Mouse (Mus musculus) adrenal gland, postnatal 14 days (tissue): ENCODE results near the gene Nup107. TPM values are rescaled to one million over a fixed set of nuclear protein-coding genes. Genes with fewer than 3 reads are reported as not detected.
"Not testable (repeated sequence)": the region's sequence is repeated elsewhere in the genome, so short reads cannot be mapped to it uniquely, and the experiment has no call there.

Source experiments
- DNase-seq: peaks from one replicate; pipeline ENCODE4 v3.0.0; 2021; ENCODE audit warnings: mixed read lengths
- total RNA-seq: library from RNA; stranded (reverse); gene quantifications from 2 replicates; pipeline ENCODE4 v1.2.3, GENCODE M21; 2021

Gene Nup107
- total RNA-seq, 1 experiment from 2014 or later = 14.8 TPM

- DNase-seq = no peak
Observed at GRCm38 (mm10) chr10:117765116-117765894, 27.2 kb downstream of the Nup107 start.

- no peak for DNase-seq
Observed at GRCm38 (mm10) chr10:117764598-117764997, 27.9 kb downstream of the Nup107 start.

DNA sequence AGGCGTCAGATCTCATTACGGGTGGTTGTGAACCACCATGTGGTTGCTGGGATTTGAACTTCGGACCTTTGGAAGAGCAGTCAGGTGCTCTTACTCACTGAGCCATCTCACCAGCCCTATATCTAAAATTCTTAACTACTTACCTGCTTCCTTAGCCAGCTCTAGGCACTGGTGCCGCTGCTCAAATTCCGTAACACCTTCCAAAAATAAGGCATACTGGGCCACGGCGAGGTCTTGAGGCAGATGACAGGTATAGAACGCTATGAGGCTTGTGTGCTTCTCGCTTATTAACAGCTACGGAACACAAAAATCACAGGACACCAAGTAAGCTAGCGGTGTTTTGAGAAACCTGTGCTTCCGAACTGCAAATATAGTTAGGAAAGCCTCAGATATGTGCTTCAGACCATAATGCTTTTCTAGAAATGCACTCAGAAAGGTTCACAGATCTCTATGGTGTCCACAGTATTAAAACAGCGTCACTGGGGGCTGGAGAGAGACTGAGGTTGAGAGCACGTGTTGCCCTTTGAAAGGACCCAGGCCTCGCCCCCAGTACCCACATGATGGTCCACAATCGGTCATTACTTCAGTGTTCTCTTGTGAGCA, 28.8 kb downstream of the Nup107 start:
- no peak for DNase-seq

DNA sequence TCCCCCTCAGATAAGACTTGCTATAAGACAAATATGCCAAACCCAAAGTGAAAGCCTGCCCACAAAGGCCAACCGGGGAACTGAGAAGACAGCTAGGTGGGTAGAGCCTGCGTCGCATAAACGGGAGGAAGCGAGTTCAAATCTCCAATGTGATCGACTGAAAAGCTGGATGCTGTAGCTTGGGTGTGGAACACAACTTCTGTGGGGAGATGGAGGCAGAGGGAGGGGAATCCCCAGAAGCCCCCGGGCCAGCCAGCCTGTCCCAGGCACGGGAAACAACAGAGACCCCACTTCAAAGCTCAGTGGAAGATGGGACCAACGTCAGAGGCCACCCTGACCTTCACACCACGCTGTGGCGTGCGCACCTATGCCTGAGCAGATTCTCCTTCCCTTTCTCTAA, 29.5 kb downstream of the Nup107 start:
- no peak for DNase-seq

DNA sequence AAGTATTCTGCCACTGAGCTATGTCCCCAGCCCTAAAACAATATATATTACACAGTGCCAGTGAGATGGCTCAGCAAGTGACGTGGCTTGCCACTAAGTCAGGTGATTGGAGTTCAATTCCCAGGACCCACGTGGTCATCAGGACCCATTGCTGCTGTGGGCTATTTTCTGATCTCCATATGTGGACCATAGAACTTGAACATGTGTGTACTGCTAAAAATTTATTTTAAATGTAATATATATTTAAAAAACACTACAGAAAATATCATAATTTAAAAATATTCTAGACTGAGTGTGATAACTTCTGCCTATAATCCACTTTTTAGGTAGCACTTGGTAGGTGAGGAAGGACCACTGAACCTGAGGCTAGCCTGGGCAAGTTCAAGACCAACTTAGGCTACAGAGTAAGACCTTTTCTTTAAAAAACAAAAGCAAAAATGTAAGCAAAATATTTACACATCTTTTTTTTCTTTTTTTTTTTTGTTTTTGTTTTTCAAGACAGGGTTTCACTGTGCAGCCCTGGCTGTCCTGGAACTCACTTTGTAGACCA, 30.1 kb downstream of the Nup107 start:
- no peak for DNase-seq

GRCm38 (mm10) chr10:117761551-117761950, 31.0 kb downstream of the Nup107 start:
- DNase-seq = no peak

DNA sequence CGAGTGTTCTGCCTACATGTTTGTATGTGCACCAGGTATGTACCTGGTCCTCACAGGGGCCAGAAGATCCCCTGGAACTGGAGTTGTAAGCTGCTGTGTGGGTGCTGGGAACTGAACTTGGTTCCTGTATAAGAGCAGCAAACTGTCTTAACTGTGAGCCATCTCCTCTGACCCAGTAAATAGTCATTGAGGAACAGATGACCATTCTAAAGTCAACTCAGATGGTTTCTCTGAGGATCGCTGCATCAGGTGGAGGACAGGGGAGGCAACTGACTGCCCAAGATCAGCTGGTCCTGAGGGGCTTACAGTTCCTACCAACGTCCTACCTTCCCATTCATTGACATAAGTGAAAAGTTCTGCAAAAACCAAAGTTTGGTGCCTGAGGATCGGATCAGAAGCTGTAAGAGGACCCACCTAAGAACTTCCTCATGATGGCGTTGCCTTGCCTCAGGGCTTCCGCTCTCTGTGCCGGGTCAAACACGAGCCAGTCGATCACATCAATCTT, 31.6 kb downstream of the Nup107 start:
- DNase-seq = no peak

DNA sequence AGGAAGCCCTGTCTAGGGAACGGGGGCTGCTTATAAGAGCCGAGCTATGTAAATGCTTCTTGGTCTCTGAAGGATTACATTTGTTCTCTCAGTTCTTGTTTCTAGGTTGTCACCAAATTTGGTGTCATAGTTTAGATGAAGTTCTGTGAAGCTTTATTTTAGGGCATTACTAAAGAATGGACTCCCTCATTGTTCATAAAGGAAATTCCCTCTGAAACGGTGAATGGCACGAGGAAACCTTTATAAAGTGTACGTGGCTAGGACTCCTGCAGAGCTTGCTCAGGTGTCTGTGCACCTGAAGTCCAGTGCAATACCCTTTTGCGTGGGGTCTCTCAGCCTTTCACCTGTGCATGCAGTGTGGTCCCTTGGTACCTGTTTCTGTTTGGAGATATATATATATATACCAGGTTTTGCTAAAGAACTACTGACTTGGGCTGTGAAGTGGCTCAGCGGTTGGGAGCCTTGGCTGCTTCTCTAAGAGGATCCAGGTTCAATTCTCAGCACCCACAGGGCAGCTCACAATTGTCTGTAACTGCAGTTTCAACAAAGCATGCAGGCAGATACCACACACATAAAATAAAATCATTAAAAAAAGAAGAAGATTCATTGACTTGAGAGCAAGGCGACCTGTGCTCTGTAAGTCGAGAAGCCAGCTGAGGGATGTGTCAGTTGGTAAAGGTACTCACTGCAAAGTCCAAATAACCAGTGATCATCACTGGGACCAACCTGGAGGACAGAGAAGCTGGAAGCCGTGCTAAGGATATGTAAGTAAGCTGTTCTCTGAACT, 32.5 kb downstream of the Nup107 start:
- DNase-seq = no peak

GRCm38 (mm10) chr10:117758749-117759727, 33.5 kb downstream of the Nup107 start:
- no peak for DNase-seq

- not testable (repeated sequence) for DNase-seq
Observed at GRCm38 (mm10) chr10:117758344-117758743, 34.2 kb downstream of the Nup107 start.

- DNase-seq = no peak
Observed at GRCm38 (mm10) chr10:117757796-117758342, 34.6 kb downstream of the Nup107 start.

- no peak for DNase-seq
Observed at GRCm38 (mm10) chr10:117757259-117757658, 35.2 kb downstream of the Nup107 start.

GRCm38 (mm10) chr10:117756784-117757183, 35.7 kb downstream of the Nup107 start:
- DNase-seq = no peak

GRCm38 (mm10) chr10:117755799-117756467, 36.6 kb downstream of the Nup107 start:
- DNase-seq = no peak

GRCm38 (mm10) chr10:117755086-117755798, 37.3 kb downstream of the Nup107 start:
- no peak for DNase-seq

- no peak for DNase-seq
Observed at GRCm38 (mm10) chr10:117754609-117754940, 37.9 kb downstream of the Nup107 start.

DNA sequence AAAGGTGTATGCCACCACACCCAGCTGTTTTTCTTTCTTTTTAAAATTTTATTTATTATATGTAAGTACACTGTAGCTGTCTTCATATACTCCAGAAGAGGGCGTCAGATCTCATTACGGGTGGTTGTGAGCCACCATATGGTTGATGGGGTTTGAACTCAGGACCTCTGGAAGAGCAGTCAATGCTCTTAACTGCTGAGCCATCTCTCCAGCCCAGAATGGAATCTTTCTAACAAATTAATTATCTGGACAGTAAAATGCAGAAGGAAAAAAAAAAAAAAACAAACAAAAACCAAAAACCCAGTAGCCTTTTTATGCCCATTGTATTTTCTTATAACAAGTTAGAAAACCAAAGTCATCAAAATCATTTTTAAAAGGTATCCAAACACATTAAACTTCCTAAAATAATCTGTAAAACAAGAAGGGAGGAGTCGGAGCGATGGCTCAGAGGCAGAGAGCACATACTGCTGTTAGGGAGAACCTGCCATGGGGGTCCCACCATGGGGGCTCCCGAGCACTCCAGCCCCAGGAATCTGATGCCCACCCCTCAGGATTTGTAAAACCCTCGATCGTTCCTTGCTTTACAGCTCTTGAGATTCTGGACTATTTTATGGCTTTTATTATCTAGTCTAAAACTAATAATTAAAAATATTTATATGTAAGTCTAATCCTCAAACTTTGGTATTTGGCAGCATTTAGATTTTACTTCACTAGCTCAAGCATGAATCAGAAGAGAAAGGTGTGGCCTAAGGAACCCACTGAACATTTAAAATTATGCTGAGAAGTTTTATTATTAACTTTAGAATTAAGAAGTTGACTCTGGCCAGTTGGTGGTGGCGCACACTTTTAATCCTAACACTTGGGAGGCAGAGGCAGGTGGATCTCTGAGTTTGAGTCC, 38.5 kb downstream of the Nup107 start:
- no peak for DNase-seq

- no peak for DNase-seq
Observed at GRCm38 (mm10) chr10:117752851-117753647, 39.5 kb downstream of the Nup107 start.
